Mouse (Mus musculus): ENCODE results near the gene Gm7075. TPM values are rescaled to one million over a fixed set of nuclear protein-coding genes. Genes with fewer than 3 reads are reported as not detected.
"Not testable (repeated sequence)": the region's sequence is repeated elsewhere in the genome, so short reads cannot be mapped to it uniquely, and the experiment has no call there.

Gene Gm7075
- not detected for total RNA-seq (2021)
- long read RNA-seq, experiment 1, transcript Gm7075-201 (1 exons, 425 nt), result major isoform, 43 of 43 reads
- long read RNA-seq, experiment 1, partial matches to known transcripts, result 0 of 43 reads
- long read RNA-seq, experiment 1, other reads (novel, unspliced or antisense), result 0 of 43 reads
- long read RNA-seq, experiment 2, transcript Gm7075-201 (1 exons, 425 nt), result major isoform, 50 of 50 reads
- long read RNA-seq, experiment 2, partial matches to known transcripts, result 0 of 50 reads
- long read RNA-seq, experiment 2, other reads (novel, unspliced or antisense), result 0 of 50 reads

- DNase-seq (ENCODE audit: low spot score in 2 of 2), result no peak
Measured at GRCm38 (mm10) chr10:63421739-63422735, at the start of gene Gm7075. Gm7075 (minus strand) TSS chr10:63421789.

GRCm38 (mm10) chr10:63460935-63461334 lies 39.3 kb upstream of the Gm7075 start:
- DNase-seq (ENCODE audit: low spot score in 2 of 2), result no peak

- DNase-seq (ENCODE audit: low spot score in 2 of 2), result no peak
Measured at GRCm38 (mm10) chr10:63457292-63458128, 35.9 kb upstream of the Gm7075 start.

GRCm38 (mm10) chr10:63455110-63455878 lies 33.7 kb upstream of the Gm7075 start:
- DNase-seq (ENCODE audit: low spot score in 2 of 2), result no peak

GRCm38 (mm10) chr10:63453926-63454325 lies 32.3 kb upstream of the Gm7075 start:
- DNase-seq (ENCODE audit: low spot score in 2 of 2), result no peak

- not testable (repeated sequence) for DNase-seq (ENCODE audit: low spot score in 2 of 2)
Measured at GRCm38 (mm10) chr10:63444602-63445387, 23.2 kb upstream of the Gm7075 start.

- no peak for DNase-seq (ENCODE audit: low spot score in 2 of 2)
Measured at GRCm38 (mm10) chr10:63439694-63440228, 18.2 kb upstream of the Gm7075 start.

GRCm38 (mm10) chr10:63438736-63439262 lies 17.2 kb upstream of the Gm7075 start:
- DNase-seq (ENCODE audit: low spot score in 2 of 2), result no peak

- DNase-seq (ENCODE audit: low spot score in 2 of 2), result no peak
Measured at GRCm38 (mm10) chr10:63432887-63433286, 11.3 kb upstream of the Gm7075 start.

- no peak for DNase-seq (ENCODE audit: low spot score in 2 of 2)
Measured at GRCm38 (mm10) chr10:63432099-63432498, 10.5 kb upstream of the Gm7075 start.

GRCm38 (mm10) chr10:63431221-63431736 lies 9.7 kb upstream of the Gm7075 start:
- no peak for DNase-seq (ENCODE audit: low spot score in 2 of 2)

GRCm38 (mm10) chr10:63429785-63430305 lies 8.3 kb upstream of the Gm7075 start, which contains the start of gene Ctnna3:
Ctnna3 (plus strand) TSS chr10:63430098.
- DNase-seq (ENCODE audit: low spot score in 2 of 2), result peak; percentile 58 to 74

- DNase-seq (ENCODE audit: low spot score in 2 of 2), result peak; percentile 100
Measured at GRCm38 (mm10) chr10:63429380-63429779, 7.8 kb upstream of the Gm7075 start.

GRCm38 (mm10) chr10:63429023-63429340 lies 7.4 kb upstream of the Gm7075 start:
- DNase-seq (ENCODE audit: low spot score in 2 of 2), result no peak

GRCm38 (mm10) chr10:63428243-63429022 lies 6.8 kb upstream of the Gm7075 start:
- no peak for DNase-seq (ENCODE audit: low spot score in 2 of 2)

- DNase-seq (ENCODE audit: low spot score in 2 of 2), result no peak
Measured at GRCm38 (mm10) chr10:63427146-63427545, 5.6 kb upstream of the Gm7075 start.

- DNase-seq (ENCODE audit: low spot score in 2 of 2), result no peak
Measured at GRCm38 (mm10) chr10:63424475-63424814, 2.9 kb upstream of the Gm7075 start.
